Mouse (Mus musculus) cortical plate, adult 2 months (tissue): ENCODE measurements around the gene Ppp1r37.

ENCODE experiments used
- CTCF ChIP-seq: fragments of 200-500 bp; IDR thresholded peaks from 2 replicates; pipeline ENCODE4 v1.5.1; 2011; ENCODE audit warnings: mild to moderate bottlenecking, control low read depth, low read length; ENCODE audit not compliant: insufficient read depth; ENCODE audit errors: extremely low read depth
- POLR2A ChIP-seq: fragments of 200-500 bp; IDR thresholded peaks from 2 replicates; pipeline ENCODE4 v1.6.1; 2011; ENCODE audit warnings: mild to moderate bottlenecking, low read length, control low read depth; ENCODE audit not compliant: insufficient read depth; ENCODE audit errors: extremely low read depth

DNA sequence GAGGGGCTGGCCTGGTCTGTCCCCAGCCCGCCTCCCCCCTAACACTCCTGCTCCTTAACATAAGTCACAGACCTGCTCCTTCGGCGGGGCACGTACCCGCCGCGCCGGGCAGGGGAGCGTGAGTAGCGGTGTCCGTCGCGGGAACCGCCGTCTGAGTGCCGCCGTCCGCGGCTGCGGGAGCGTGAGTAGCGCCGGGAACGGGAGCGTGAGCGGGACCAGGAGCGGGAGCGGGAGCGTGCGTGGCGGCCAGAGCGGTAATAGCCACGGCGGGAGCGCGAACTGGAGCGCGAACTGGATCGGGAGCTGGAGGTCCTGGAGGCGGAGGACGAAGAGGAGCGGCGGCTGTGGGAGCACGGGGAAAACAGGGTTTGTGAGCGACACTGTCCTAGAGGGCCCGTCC, 23.4 kb upstream of the Ppp1r37 start:
- TF ChIP-seq CTCF (no peak), POLR2A (no peak)
